Mouse (Mus musculus): ENCODE measurements around the gene Aspa. TPM values are rescaled to one million over a fixed set of nuclear protein-coding genes. Genes with fewer than 3 reads are reported as not detected.
"Not testable (repeated sequence)": the region's sequence is repeated elsewhere in the genome, so short reads cannot be mapped to it uniquely, and the experiment has no call there.

Gene Aspa
- 0.12 and 0.14 TPM in 2 replicates for polyA plus RNA-seq (2016; fragmentation: Nextera tagmentation; extraction: Ambion mirVana)

- Histone ChIP-seq H3K9me3 (peaks cover 8% of the 10 kb centered on the region; the same call in 1 of the 2 replicates), H3K27ac (no peak within 1 kb of the TSS), H3K4me1 (no peaks in the 10 kb centered on the region), H3K36me3 (replicated peaks) (no peaks in the 10 kb centered on the region), H3K4me3 (no peak within 1 kb of the TSS), H3K27me3 (ENCODE audit: poor library complexity, severe bottlenecking) (no peaks in the 10 kb centered on the region)
- WGBS = 80% methylated on average over 27 of the region's 27 CpGs
- no peak for DNase-seq (ENCODE audit: extremely low spot score, low spot score)
Observed at GRCm38 (mm10) chr11:73329442-73329841, at the start of gene Aspa, which contains the start of the genes Gm49340 and Spata22. Gene Aspa, minus strand, starts transcription at chr11:73329596. Gene Gm49340, plus strand, starts transcription at chr11:73329741. Gene Spata22, plus strand, starts transcription at chr11:73329741.

- Histone ChIP-seq H3K36me3 (replicated peaks) (no peaks in the 10 kb centered on the region), H3K4me1 (no peaks in the 10 kb centered on the region), H3K27me3 (ENCODE audit: poor library complexity, severe bottlenecking) (no peaks in the 10 kb centered on the region), H3K27ac (no peak within 1 kb of the TSS), H3K9me3 (peaks cover 7% of the 10 kb centered on the region), H3K4me3 (no peak within 1 kb of the TSS)
- no peak for DNase-seq (ENCODE audit: extremely low spot score, low spot score)
- 96% methylated on average over 2 of the region's 2 CpGs for WGBS
Observed at GRCm38 (mm10) chr11:73370946-73371345, 41.5 kb upstream of the Aspa start, which contains the start of gene Olfr376. Gene Olfr376, plus strand, starts transcription at chr11:73371246.

- no peaks in the 10 kb centered on the region for H3K27me3 ChIP-seq (ENCODE audit: poor library complexity, severe bottlenecking)
- no peak within 1 kb of the TSS for H3K4me3 ChIP-seq
- DNase-seq (ENCODE audit: extremely low spot score, low spot score) = no peak
- H3K4me1 ChIP-seq = no peaks in the 10 kb centered on the region
- H3K27ac ChIP-seq = no peak within 1 kb of the TSS
- H3K9me3 ChIP-seq = no peaks in the 10 kb centered on the region
- 52% methylated on average over 3 of the region's 3 CpGs for WGBS
- no peaks in the 10 kb centered on the region for H3K36me3 ChIP-seq (replicated peaks)
Observed at GRCm38 (mm10) chr11:73350483-73350882, 21.1 kb upstream of the Aspa start, which contains the start of gene Olfr20. Gene Olfr20, plus strand, starts transcription at chr11:73350783.

GRCm38 (mm10) chr11:73336919-73337318, 7.5 kb upstream of the Aspa start:
- Histone ChIP-seq H3K9me3 (no peaks in the 10 kb centered on the region), H3K4me3 (no peak overlapping the region), H3K27ac (no peak overlapping the region), H3K36me3 (replicated peaks) (no peaks in the 10 kb centered on the region), H3K4me1 (no peaks in the 10 kb centered on the region), H3K27me3 (ENCODE audit: poor library complexity, severe bottlenecking) (no peaks in the 10 kb centered on the region)
- 78% methylated on average over 4 of the region's 4 CpGs for WGBS
- no peak for DNase-seq (ENCODE audit: extremely low spot score, low spot score)

GRCm38 (mm10) chr11:73333357-73333756, 4.0 kb upstream of the Aspa start:
- no peak for DNase-seq (ENCODE audit: extremely low spot score, low spot score)
- Histone ChIP-seq H3K4me3 (no peak overlapping the region), H3K27ac (no peak overlapping the region), H3K4me1 (no peaks in the 10 kb centered on the region), H3K36me3 (replicated peaks) (no peaks in the 10 kb centered on the region), H3K9me3 (peaks cover 8% of the 10 kb centered on the region; the same call in 1 of the 2 replicates), H3K27me3 (ENCODE audit: poor library complexity, severe bottlenecking) (no peaks in the 10 kb centered on the region)
- WGBS = 71% methylated on average over 2 of the region's 2 CpGs

GRCm38 (mm10) chr11:73327361-73327760, 2.0 kb downstream of the Aspa start:
- no peak overlapping the region for H3K27ac ChIP-seq
- no peak overlapping the region for H3K4me3 ChIP-seq
- no peaks in the 10 kb centered on the region for H3K27me3 ChIP-seq (ENCODE audit: poor library complexity, severe bottlenecking)
- H3K9me3 ChIP-seq = peaks cover 8% of the 10 kb centered on the region; the same call in 1 of the 2 replicates
- 89% methylated on average over 4 of the region's 4 CpGs for WGBS
- H3K36me3 ChIP-seq (replicated peaks) = no peaks in the 10 kb centered on the region
- DNase-seq (ENCODE audit: extremely low spot score, low spot score) = no peak
- no peaks in the 10 kb centered on the region for H3K4me1 ChIP-seq

GRCm38 (mm10) chr11:73326485-73326886, 2.9 kb downstream of the Aspa start:
- DNase-seq (ENCODE audit: extremely low spot score, low spot score) = no peak
- WGBS = 69% methylated on average over 12 of the region's 12 CpGs
- H3K36me3 ChIP-seq (replicated peaks) = no peaks in the 10 kb centered on the region

GRCm38 (mm10) chr11:73323906-73324830, 5.2 kb downstream of the Aspa start:
- Histone ChIP-seq H3K36me3 (replicated peaks) (no peaks in the 10 kb centered on the region), H3K4me3 (no peak overlapping the region), H3K27ac (no peak overlapping the region), H3K4me1 (no peaks in the 10 kb centered on the region), H3K9me3 (no peaks in the 10 kb centered on the region; the same call in 1 of the 2 replicates), H3K27me3 (ENCODE audit: poor library complexity, severe bottlenecking) (no peaks in the 10 kb centered on the region)
- WGBS = 81% methylated on average over 9 of the region's 9 CpGs
- DNase-seq (ENCODE audit: extremely low spot score, low spot score) = no peak

More at GRCm38 (mm10) chr11:73326485-73326886, 2.9 kb downstream of the Aspa start:
- no peaks in the 10 kb centered on the region for H3K27me3 ChIP-seq (ENCODE audit: poor library complexity, severe bottlenecking)
- H3K9me3 ChIP-seq = peaks cover 8% of the 10 kb centered on the region; the same call in 1 of the 2 replicates
- H3K4me1 ChIP-seq = no peaks in the 10 kb centered on the region
- no peak overlapping the region for H3K4me3 ChIP-seq
- H3K27ac ChIP-seq = no peak overlapping the region

GRCm38 (mm10) chr11:73321064-73321463, 8.3 kb downstream of the Aspa start:
- not testable (repeated sequence) for H3K4me1 ChIP-seq; H3K4me3 ChIP-seq; H3K36me3 ChIP-seq (replicated peaks); H3K27ac ChIP-seq; H3K9me3 ChIP-seq; H3K27me3 ChIP-seq (ENCODE audit: poor library complexity, severe bottlenecking); DNase-seq (ENCODE audit: extremely low spot score, low spot score)
- 96% methylated on average over 13 of the region's 13 CpGs for WGBS

- DNase-seq (ENCODE audit: extremely low spot score, low spot score); H3K4me3 ChIP-seq; H3K4me1 ChIP-seq; H3K36me3 ChIP-seq (replicated peaks); H3K9me3 ChIP-seq; H3K27ac ChIP-seq; H3K27me3 ChIP-seq (ENCODE audit: poor library complexity, severe bottlenecking): not testable (repeated sequence)
- 90% methylated on average over 2 of the region's 2 CpGs for WGBS
Observed at GRCm38 (mm10) chr11:73318581-73318980, 10.8 kb downstream of the Aspa start.

- H3K27me3 ChIP-seq (ENCODE audit: poor library complexity, severe bottlenecking) = no peaks in the 10 kb centered on the region
- DNase-seq (ENCODE audit: extremely low spot score, low spot score) = no peak
- H3K4me3 ChIP-seq = no peak overlapping the region
- no peaks in the 10 kb centered on the region for H3K4me1 ChIP-seq
- no peaks in the 10 kb centered on the region for H3K9me3 ChIP-seq
- no peak overlapping the region for H3K27ac ChIP-seq
- no peaks in the 10 kb centered on the region for H3K36me3 ChIP-seq (replicated peaks)
- 40% methylated on average over 3 of the region's 3 CpGs for WGBS
Observed at GRCm38 (mm10) chr11:73315961-73316360, 13.4 kb downstream of the Aspa start.

GRCm38 (mm10) chr11:73303123-73303522, 26.3 kb downstream of the Aspa start:
- H3K4me1 ChIP-seq = peaks cover 9% of the 10 kb centered on the region
- DNase-seq (ENCODE audit: extremely low spot score, low spot score) = no peak
- no peaks in the 10 kb centered on the region for H3K27me3 ChIP-seq (ENCODE audit: poor library complexity, severe bottlenecking)
- H3K27ac ChIP-seq = no peak overlapping the region
- no peak overlapping the region for H3K4me3 ChIP-seq
- no peaks in the 10 kb centered on the region for H3K9me3 ChIP-seq
- 22% methylated on average over 2 of the region's 2 CpGs for WGBS
- H3K36me3 ChIP-seq (replicated peaks) = no peaks in the 10 kb centered on the region

GRCm38 (mm10) chr11:73289621-73290020, 39.8 kb downstream of the Aspa start:
- H3K27ac ChIP-seq = no peak overlapping the region
- 93% methylated on average over 1 of the region's 1 CpGs for WGBS
- no peaks in the 10 kb centered on the region for H3K36me3 ChIP-seq (replicated peaks)
- H3K9me3 ChIP-seq = no peaks in the 10 kb centered on the region
- H3K4me1 ChIP-seq = 0 out of 2 replicates have a peak, but pooled peaks cover 1% of the 10 kb centered on the region
- no peak overlapping the region for H3K4me3 ChIP-seq
- H3K27me3 ChIP-seq (ENCODE audit: poor library complexity, severe bottlenecking) = no peaks in the 10 kb centered on the region
- DNase-seq (ENCODE audit: extremely low spot score, low spot score) = no peak
